In the genomic region with DNA sequence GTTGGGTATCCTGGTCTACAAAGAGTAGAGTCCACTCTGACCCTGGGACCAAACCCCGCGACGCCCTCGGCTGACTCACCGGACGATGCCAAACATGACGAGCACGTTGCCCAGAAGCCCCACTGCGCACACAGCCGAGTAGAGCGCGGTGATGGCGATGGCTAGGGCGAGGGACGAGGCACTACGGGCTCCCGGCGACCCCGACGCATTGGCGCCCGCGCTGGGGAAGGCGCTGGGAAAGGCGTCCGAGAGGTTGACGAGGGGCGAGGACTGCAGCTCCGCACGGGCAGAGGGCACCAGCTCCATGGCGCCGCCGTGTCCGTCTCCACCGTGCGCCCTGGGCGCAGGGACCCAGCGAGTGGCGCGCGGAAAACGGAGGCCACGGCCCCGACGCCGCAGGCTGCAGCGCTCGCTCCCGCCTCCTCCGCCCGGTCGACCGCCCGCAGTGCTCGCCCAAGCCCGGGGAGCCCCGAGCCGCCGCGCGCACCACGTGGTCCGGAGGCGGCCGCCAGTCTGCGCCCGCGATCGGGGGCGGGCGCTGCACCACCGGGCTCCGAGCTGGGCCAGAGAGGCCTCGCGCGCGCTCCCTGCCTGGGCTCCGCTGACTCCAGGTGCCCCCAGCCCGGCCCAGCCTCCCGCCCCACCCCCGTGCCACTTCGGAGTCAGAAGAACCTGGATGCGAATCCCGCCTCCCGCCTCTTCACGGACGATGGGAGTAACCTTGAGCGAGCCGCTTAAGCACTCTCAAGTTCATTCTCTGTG, we compare ENCODE assay signal across 7 mouse cellular contexts. TPM values are rescaled to one million over a fixed set of nuclear protein-coding genes. Genes with fewer than 3 reads are reported as not detected.
DNase-seq lines count a peak whose midpoint lies in the region; ATAC-seq and TF ChIP-seq lines count a peak whose summit lies in the region.

A gene (minus strand): TSS at position 407 of the 762 bp plus-strand sequence.

- peak; percentile 46 for DNase-seq in lung, embryonic 14.5 days
- no peak for DNase-seq in lung, adult 18-20 months
- DNase-seq in embryo, embryonic 11 days = peak; percentile 61
- DNase-seq in liver, embryonic 13.5 days = no peak
- DNase-seq in cerebellum, adult 8-10 months = no peak

- H3K27ac ChIP-seq in lung, embryonic 14.5 days (ENCODE audit: low read depth) = no peak within 1 kb of the TSS
- no peak within 1 kb of the TSS for H3K27ac ChIP-seq in heart, embryonic 16.5 days (ENCODE audit: low read length)
- no peak within 1 kb of the TSS for H3K27ac ChIP-seq in liver, embryonic 13.5 days
- H3K27ac ChIP-seq in stomach, embryonic 15.5 days = no peak within 1 kb of the TSS

- peak within 1 kb of the TSS; percentile 85 for H3K4me2 ChIP-seq in lung, embryonic 14.5 days
- peak within 1 kb of the TSS; percentile 80 for H3K4me2 ChIP-seq in heart, embryonic 16.5 days (ENCODE audit: low read depth, low read length)
- peak within 1 kb of the TSS; percentile 53 for H3K4me2 ChIP-seq in liver, embryonic 13.5 days
- peak within 1 kb of the TSS; percentile 91 for H3K4me2 ChIP-seq in stomach, embryonic 15.5 days

- H3K27me3 ChIP-seq in lung, embryonic 14.5 days (ENCODE audit: insufficient read depth, low read length) = peaks cover 35% of the 10 kb centered on the region
- peaks cover 60% of the 10 kb centered on the region for H3K27me3 ChIP-seq in heart, embryonic 16.5 days (ENCODE audit: control insufficient read depth, insufficient read depth, low read length)
- H3K27me3 ChIP-seq in liver, embryonic 13.5 days = peaks cover 77% of the 10 kb centered on the region
- H3K27me3 ChIP-seq in stomach, embryonic 15.5 days (replicated peaks) = peaks cover 32% of the 10 kb centered on the region

- peak within 1 kb of the TSS; percentile 44 for H3K4me3 ChIP-seq in lung, embryonic 14.5 days (ENCODE audit: low read depth, low read length)
- H3K4me3 ChIP-seq in heart, embryonic 16.5 days (ENCODE audit: low read length) = peak within 1 kb of the TSS; percentile 54
- peak within 1 kb of the TSS; percentile 39 for H3K4me3 ChIP-seq in liver, embryonic 13.5 days (replicated peaks)
- peak within 1 kb of the TSS; percentile 45 for H3K4me3 ChIP-seq in stomach, embryonic 15.5 days (replicated peaks)

- peak within 1 kb of the TSS; percentile 20 for H3K9ac ChIP-seq in lung, embryonic 14.5 days
- H3K9ac ChIP-seq in heart, embryonic 16.5 days (ENCODE audit: low read length) = peak within 1 kb of the TSS; percentile 45; the same call in 1 of the 2 replicates
- H3K9ac ChIP-seq in liver, embryonic 13.5 days = no peak within 1 kb of the TSS
- 0 out of 2 replicates have a peak within 1 kb of the TSS, but pooled peaks have one; percentile 4 for H3K9ac ChIP-seq in stomach, embryonic 15.5 days

- under 1% methylated on average over 86 of the region's 89 CpGs for whole genome bisulfite sequencing in lung, embryonic 14.5 days
- WGBS in heart, embryonic 16.5 days = 1% methylated on average over 88 of the region's 89 CpGs
- 2% methylated on average over 89 of the region's 89 CpGs for WGBS in liver, embryonic 13.5 days (ENCODE audit: insufficient replicate concordance)
- WGBS in stomach, embryonic 15.5 days = under 1% methylated on average over 89 of the region's 89 CpGs

- H3K36me3 ChIP-seq in lung, embryonic 14.5 days (ENCODE audit: insufficient read depth) = no peaks in the 10 kb centered on the region
- H3K36me3 ChIP-seq in heart, embryonic 16.5 days (ENCODE audit: control insufficient read depth, insufficient read depth) = no peaks in the 10 kb centered on the region
- no peaks in the 10 kb centered on the region for H3K36me3 ChIP-seq in liver, embryonic 13.5 days
- no peaks in the 10 kb centered on the region for H3K36me3 ChIP-seq in stomach, embryonic 15.5 days

- no peaks in the 10 kb centered on the region for H3K9me3 ChIP-seq in lung, embryonic 14.5 days (ENCODE audit: low read depth, low read length)
- H3K9me3 ChIP-seq in heart, embryonic 16.5 days (replicated peaks; ENCODE audit: control insufficient read depth, low read length) = peaks cover 3% of the 10 kb centered on the region; the same call in 1 of the 2 replicates
- no peaks in the 10 kb centered on the region for H3K9me3 ChIP-seq in liver, embryonic 13.5 days (replicated peaks)
- no peaks in the 10 kb centered on the region for H3K9me3 ChIP-seq in stomach, embryonic 15.5 days

- ATAC-seq in lung, embryonic 14.5 days (ENCODE audit: insufficient read depth) = peak; percentile 66
- ATAC-seq in heart, embryonic 16.5 days (replicated peaks; ENCODE audit: extremely low read depth, insufficient read depth, low FRiP score) = peak; percentile 72
- no peak for ATAC-seq in liver, embryonic 13.5 days (ENCODE audit: low read depth)
- ATAC-seq in stomach, embryonic 15.5 days (ENCODE audit: insufficient read depth, low FRiP score, low read depth) = peak; percentile 53; the same call in 1 of the 2 replicates

- no peak for TF ChIP-seq CTCF in lung, embryonic 14.5 days (IDR thresholded peaks at IDR 0.05; ENCODE audit: low read depth)

- H3K4me1 ChIP-seq in lung, embryonic 14.5 days (ENCODE audit: insufficient read depth) = no peaks in the 10 kb centered on the region
- peaks cover 7% of the 10 kb centered on the region; the same call in 1 of the 2 replicates for H3K4me1 ChIP-seq in heart, embryonic 16.5 days (ENCODE audit: control insufficient read depth, insufficient read depth, low read length)
- peaks cover 13% of the 10 kb centered on the region for H3K4me1 ChIP-seq in liver, embryonic 13.5 days (replicated peaks)
- H3K4me1 ChIP-seq in stomach, embryonic 15.5 days = peaks cover 7% of the 10 kb centered on the region; the same call in 1 of the 2 replicates

RNA-seq across cellular contexts. Expression of the gene that starts here (rescaled TPM):
- polyA plus RNA-seq in lung, embryonic 14.5 days (2014; fragmentation: Nextera tagmentation; extraction: Ambion mirVana) = 0.04 TPM in 1 of 2 replicates, not detected in the other
- polyA plus RNA-seq in heart, embryonic 16.5 days (2015; fragmentation: Nextera tagmentation; extraction: Ambion mirVana) = 0.58 and 0.96 TPM in 2 replicates
- 0.05 TPM in 2 replicates for polyA plus RNA-seq in liver, embryonic 13.5 days (2015; fragmentation: Nextera tagmentation; extraction: Ambion mirVana)
- 0.27 and 0.30 TPM in 2 replicates for polyA plus RNA-seq in stomach, embryonic 15.5 days (2015; fragmentation: Nextera tagmentation; extraction: Ambion mirVana)

Comparison
In these comparisons a context has a peak if more than half of its experiments do, and no peak if none do; other contexts are left out.
1. Peak in DNase-seq, ATAC-seq, H3K4me3 ChIP-seq, H3K9ac ChIP-seq and H3K4me2 ChIP-seq in lung, embryonic 14.5 days; RNA of the gene not detected or under 1 TPM.
2. Peak in ATAC-seq, H3K4me3 ChIP-seq, H3K9ac ChIP-seq and H3K4me2 ChIP-seq in heart, embryonic 16.5 days; RNA of the gene not detected or under 1 TPM.
3. Peak in ATAC-seq, H3K4me3 ChIP-seq, H3K9ac ChIP-seq and H3K4me2 ChIP-seq in stomach, embryonic 15.5 days; RNA of the gene not detected or under 1 TPM.